Mouse (Mus musculus): Measurements from ENCODE around the gene Fam98a. TPM values are rescaled to one million over a fixed set of nuclear protein-coding genes. Genes with fewer than 3 reads are reported as not detected.

The Fam98a gene
- polyA plus RNA-seq, 1 experiment from 2014 or later, result 31.3 TPM

Other genes starting within 250 kb of the Fam98a start
- 7.2 and 8.0 TPM in 2 replicates for gene Rasgrp3, start 116.0 kb downstream of the Fam98a start, polyA plus RNA-seq (2016; fragmentation: Nextera tagmentation; extraction: Ambion mirVana)